Comparison of ENCODE assay signal across 21 mouse cellular contexts in genomic region chr1:91193242-91193641, GRCm38 (mm10). TPM values are rescaled to one million over a fixed set of nuclear protein-coding genes. Genes with fewer than 3 reads are reported as not detected.
DNase-seq lines count a peak whose midpoint lies in the region; ATAC-seq and TF ChIP-seq lines count a peak whose summit lies in the region.
"Had no signal": no experiment of that assay in that cellular context is flagged by ENCODE, and none has a peak within 500 bp of the region (broad histone marks: within the 10 kb centered on the region; RNA-seq: fewer than 3 reads in every experiment).

No protein-coding gene starts in this region.

- peak overlapping the region; percentile 41 for H3K27ac ChIP-seq in spleen, adult 2 months (ENCODE audit: insufficient read depth, low read length)
- H3K27ac ChIP-seq in midbrain, embryonic 14.5 days (replicated peaks; ENCODE audit: low read depth, low read length) = no peak overlapping the region
- H3K27ac ChIP-seq: embryonic facial prominence, embryonic 15.5 days; forebrain, embryonic 12.5 days; hindbrain, embryonic 15.5 days; limb, embryonic 10.5 days; liver, embryonic 12.5 days had no signal

- TF ChIP-seq POLR2A in spleen, adult 2 months (IDR thresholded peaks at IDR 0.05; ENCODE audit: low read depth, low read length) = peak; percentile 8; the same call in 1 of the 2 replicates

- no peak overlapping the region for H3K4me3 ChIP-seq in spleen, adult 2 months (ENCODE audit: extremely low read depth, insufficient read depth, insufficient read length)
- H3K4me3 ChIP-seq in midbrain, embryonic 14.5 days (replicated peaks; ENCODE audit: low read depth, low read length) = no peak overlapping the region
- H3K4me3 ChIP-seq: embryonic facial prominence, embryonic 15.5 days; forebrain, embryonic 12.5 days; hindbrain, embryonic 15.5 days; limb, embryonic 10.5 days; liver, embryonic 12.5 days had no signal

- H3K27me3 ChIP-seq in spleen, adult 2 months (ENCODE audit: control insufficient read depth, insufficient read depth, low read length) = no peaks in the 10 kb centered on the region
- H3K27me3 ChIP-seq in midbrain, embryonic 14.5 days (ENCODE audit: control insufficient read depth, insufficient read depth, low read length) = no peaks in the 10 kb centered on the region
- H3K27me3 ChIP-seq: embryonic facial prominence, embryonic 15.5 days; forebrain, embryonic 12.5 days; hindbrain, embryonic 15.5 days; liver, embryonic 12.5 days had no signal

- peak in 1 of 2 experiments; percentile 36 for DNase-seq in spleen, adult 2 months (ENCODE audit: low read depth in 1 of 2, low spot score in 2 of 2)
- DNase-seq in spleen, postnatal 4 days (ENCODE audit: low spot score in 2 of 2) = no peak
- peak; percentile 61 to 65 for DNase-seq in CD8-positive naive resting alpha-beta T cell, adult 2 months (ENCODE audit: low read depth in 2 of 2, low spot score in 2 of 2)
- peak; percentile 59 to 67 for DNase-seq in natural killer cell, adult 2 months (ENCODE audit: low spot score in 2 of 2)
- DNase-seq in thymus, postnatal 36 days = peak; percentile 78 to 87
- no peak for DNase-seq in midbrain, embryonic 14.5 days
- no peak for DNase-seq in embryo, embryonic 10 days (ENCODE audit: low spot score)
- DNase-seq in embryo, embryonic 11 days = no peak
- DNase-seq: adrenal gland, adult 8-10 months; cerebellum, adult 2 months; heart, adult 18-20 months; heart, postnatal 14 days; kidney, adult 2 months; kidney, postnatal 4 days; layer of hippocampus, postnatal 36 days; right cerebral cortex, postnatal 4 days had no signal

- H3K9ac ChIP-seq in midbrain, embryonic 14.5 days (replicated peaks; ENCODE audit: low read length) = no peak overlapping the region
- H3K9ac ChIP-seq: embryonic facial prominence, embryonic 15.5 days; forebrain, embryonic 12.5 days; hindbrain, embryonic 15.5 days; liver, embryonic 12.5 days had no signal

- H3K36me3 ChIP-seq in spleen, adult 2 months (ENCODE audit: control insufficient read depth, insufficient read depth, low read length) = no peaks in the 10 kb centered on the region
- no peaks in the 10 kb centered on the region for H3K36me3 ChIP-seq in midbrain, embryonic 14.5 days (ENCODE audit: control insufficient read depth, insufficient read depth, low read length)
- H3K36me3 ChIP-seq: embryonic facial prominence, embryonic 15.5 days; forebrain, embryonic 12.5 days; hindbrain, embryonic 15.5 days; limb, embryonic 10.5 days; liver, embryonic 12.5 days had no signal

- no peak for TF ChIP-seq CTCF in spleen, adult 2 months (IDR thresholded peaks at IDR 0.05; ENCODE audit: extremely low read depth, insufficient read depth, insufficient read length, insufficient replicate concordance)

- peaks cover 19% of the 10 kb centered on the region for H3K4me1 ChIP-seq in spleen, adult 2 months (ENCODE audit: control insufficient read depth, insufficient read depth, insufficient read length)
- H3K4me1 ChIP-seq in midbrain, embryonic 14.5 days (ENCODE audit: control insufficient read depth, insufficient read depth, low read length) = no peaks in the 10 kb centered on the region
- H3K4me1 ChIP-seq: embryonic facial prominence, embryonic 15.5 days; forebrain, embryonic 12.5 days; hindbrain, embryonic 15.5 days; limb, embryonic 10.5 days had no signal

- no peaks in the 10 kb centered on the region for H3K9me3 ChIP-seq in midbrain, embryonic 14.5 days (ENCODE audit: control insufficient read depth, low read length)
- H3K9me3 ChIP-seq: embryonic facial prominence, embryonic 15.5 days; forebrain, embryonic 12.5 days; hindbrain, embryonic 15.5 days; limb, embryonic 10.5 days; liver, embryonic 12.5 days had no signal

- H3K4me2 ChIP-seq in midbrain, embryonic 14.5 days (ENCODE audit: low read length) = no peak overlapping the region
- H3K4me2 ChIP-seq: embryonic facial prominence, embryonic 15.5 days; forebrain, embryonic 12.5 days; hindbrain, embryonic 15.5 days; liver, embryonic 12.5 days had no signal

- 12% methylated on average over 4 of the region's 4 CpGs for WGBS in spleen, adult 2 months
- WGBS in midbrain, embryonic 14.5 days = 83% methylated on average over 4 of the region's 4 CpGs

- no peak for ATAC-seq in midbrain, embryonic 14.5 days (ENCODE audit: low FRiP score, low TSS enrichment)
- ATAC-seq: liver, embryonic 12.5 days had no signal

RNA-seq across cellular contexts. Expression of gene Ramp1, which starts 13.6 kb away (rescaled TPM):
- polyA plus RNA-seq in spleen, adult 2 months (2012; rRNA removed) = 15.8 and 22.2 TPM in 2 replicates
- polyA plus RNA-seq in midbrain, embryonic 14.5 days (2014; fragmentation: Nextera tagmentation; extraction: Ambion mirVana) = 2.6 and 7.4 TPM in 2 replicates

RNA-seq across cellular contexts. Expression of gene Rbm44, which starts 48.4 kb away (rescaled TPM):
- 0.05 TPM in 1 of 2 replicates, not detected in the other for polyA plus RNA-seq in spleen, adult 2 months (2012; rRNA removed)
- 0.57 TPM in 1 of 2 replicates, not detected in the other for polyA plus RNA-seq in midbrain, embryonic 14.5 days (2014; fragmentation: Nextera tagmentation; extraction: Ambion mirVana)
- polyA plus RNA-seq: kidney, adult 2 months had no signal

RNA-seq across cellular contexts. Expression of gene Ube2f, which starts 56.9 kb away (rescaled TPM):
- 28.6 and 31.8 TPM in 2 replicates for polyA plus RNA-seq in spleen, adult 2 months (2012; rRNA removed)
- polyA plus RNA-seq in midbrain, embryonic 14.5 days (2014; fragmentation: Nextera tagmentation; extraction: Ambion mirVana) = 67.5 and 75.2 TPM in 2 replicates

Comparison
In these comparisons a context has a peak if more than half of its experiments do, and no peak if none do; other contexts are left out.
1. DNase-seq: peak in CD8-positive naive resting alpha-beta T cell, adult 2 months (2 of 2), natural killer cell, adult 2 months (2 of 2) and thymus, postnatal 36 days (2 of 2); none in spleen, postnatal 4 days (0 of 2), midbrain, embryonic 14.5 days (single experiment), embryo, embryonic 10 days (single experiment) and embryo, embryonic 11 days (single experiment).